Mouse (Mus musculus): ENCODE measurements at regions not wholly inside any gene's neighbourhood (a gene's known extent, or its start where the extent isn't known, plus 50 kb on each side); places are given as distances from the start of the nearest gene placed in this dataset.

- Histone ChIP-seq H3K4me3 (ENCODE audit: low read depth, low read length) (no peak overlapping the region), H3K36me3 (ENCODE audit: control insufficient read depth, insufficient read depth) (no peaks in the 10 kb centered on the region), H3K4me1 (replicated peaks; ENCODE audit: control insufficient read depth, insufficient read depth, low read length) (no peaks in the 10 kb centered on the region), H3K27me3 (replicated peaks; ENCODE audit: control insufficient read depth, insufficient read depth, low read length) (no peaks in the 10 kb centered on the region), H3K9ac (ENCODE audit: low read depth, low read length) (no peak overlapping the region), H3K27ac (ENCODE audit: low read depth, low read length) (no peak overlapping the region), H3K9me3 (ENCODE audit: control insufficient read depth) (no peaks in the 10 kb centered on the region), H3K4me2 (replicated peaks; ENCODE audit: low read depth) (no peak overlapping the region)
- no peak for ATAC-seq
- 77% methylated on average over 11 of the region's 11 CpGs for WGBS
- TF ChIP-seq CTCF (IDR thresholded peaks at IDR 0.05; ENCODE audit: low read depth) = no peak
Observed at GRCm38 (mm10) chr17:63690829-63691689, 171.8 kb upstream of the Fer start.

GRCm38 (mm10) chr17:63691690-63691968, 171.2 kb upstream of the Fer start:
- Histone ChIP-seq H3K9ac (ENCODE audit: low read depth, low read length) (no peak overlapping the region), H3K27ac (ENCODE audit: low read depth, low read length) (no peak overlapping the region), H3K36me3 (ENCODE audit: control insufficient read depth, insufficient read depth) (no peaks in the 10 kb centered on the region), H3K9me3 (ENCODE audit: control insufficient read depth) (no peaks in the 10 kb centered on the region), H3K4me3 (ENCODE audit: low read depth, low read length) (no peak overlapping the region), H3K4me2 (replicated peaks; ENCODE audit: low read depth) (no peak overlapping the region), H3K4me1 (replicated peaks; ENCODE audit: control insufficient read depth, insufficient read depth, low read length) (no peaks in the 10 kb centered on the region), H3K27me3 (replicated peaks; ENCODE audit: control insufficient read depth, insufficient read depth, low read length) (no peaks in the 10 kb centered on the region)
- TF ChIP-seq CTCF (IDR thresholded peaks at IDR 0.05; ENCODE audit: low read depth) = no peak
- no peak for ATAC-seq
- WGBS = 71% methylated on average over 3 of the region's 3 CpGs

GRCm38 (mm10) chr17:63693274-63693673, 169.6 kb upstream of the Fer start:
- Histone ChIP-seq H3K4me1 (replicated peaks; ENCODE audit: control insufficient read depth, insufficient read depth, low read length) (no peaks in the 10 kb centered on the region), H3K4me2 (replicated peaks; ENCODE audit: low read depth) (no peak overlapping the region), H3K27ac (ENCODE audit: low read depth, low read length) (no peak overlapping the region), H3K9ac (ENCODE audit: low read depth, low read length) (no peak overlapping the region), H3K27me3 (replicated peaks; ENCODE audit: control insufficient read depth, insufficient read depth, low read length) (no peaks in the 10 kb centered on the region), H3K9me3 (ENCODE audit: control insufficient read depth) (no peaks in the 10 kb centered on the region), H3K36me3 (ENCODE audit: control insufficient read depth, insufficient read depth) (no peaks in the 10 kb centered on the region), H3K4me3 (ENCODE audit: low read depth, low read length) (no peak overlapping the region)
- 90% methylated on average over 1 of the region's 1 CpGs for whole genome bisulfite sequencing
- no peak for ATAC-seq
- TF ChIP-seq CTCF (IDR thresholded peaks at IDR 0.05; ENCODE audit: low read depth) = no peak

GRCm38 (mm10) chr17:63699537-63699936, 163.3 kb upstream of the Fer start:
- no peaks in the 10 kb centered on the region for H3K27me3 ChIP-seq (replicated peaks; ENCODE audit: control insufficient read depth, insufficient read depth, low read length)
- no peak for ATAC-seq
- H3K27ac ChIP-seq (ENCODE audit: low read depth, low read length) = no peak overlapping the region
- H3K9me3 ChIP-seq (ENCODE audit: control insufficient read depth) = no peaks in the 10 kb centered on the region
- H3K4me3 ChIP-seq (ENCODE audit: low read depth, low read length) = no peak overlapping the region
- WGBS = 75% methylated on average over 6 of the region's 6 CpGs
- no peak overlapping the region for H3K4me2 ChIP-seq (replicated peaks; ENCODE audit: low read depth)
- H3K4me1 ChIP-seq (replicated peaks; ENCODE audit: control insufficient read depth, insufficient read depth, low read length) = no peaks in the 10 kb centered on the region
- no peaks in the 10 kb centered on the region for H3K36me3 ChIP-seq (ENCODE audit: control insufficient read depth, insufficient read depth)
- TF ChIP-seq CTCF (IDR thresholded peaks at IDR 0.05; ENCODE audit: low read depth) = no peak
- no peak overlapping the region for H3K9ac ChIP-seq (ENCODE audit: low read depth, low read length)

- no peak overlapping the region for H3K9ac ChIP-seq (ENCODE audit: low read depth, low read length)
- H3K27me3 ChIP-seq (replicated peaks; ENCODE audit: control insufficient read depth, insufficient read depth, low read length) = no peaks in the 10 kb centered on the region
- H3K4me2 ChIP-seq (replicated peaks; ENCODE audit: low read depth) = no peak overlapping the region
- 80% methylated on average over 3 of the region's 3 CpGs for WGBS
- H3K4me3 ChIP-seq (ENCODE audit: low read depth, low read length) = no peak overlapping the region
- no peaks in the 10 kb centered on the region for H3K4me1 ChIP-seq (replicated peaks; ENCODE audit: control insufficient read depth, insufficient read depth, low read length)
- H3K9me3 ChIP-seq (ENCODE audit: control insufficient read depth) = no peaks in the 10 kb centered on the region
- no peaks in the 10 kb centered on the region for H3K36me3 ChIP-seq (ENCODE audit: control insufficient read depth, insufficient read depth)
- no peak for ATAC-seq
- TF ChIP-seq CTCF (IDR thresholded peaks at IDR 0.05; ENCODE audit: low read depth) = no peak
- no peak overlapping the region for H3K27ac ChIP-seq (ENCODE audit: low read depth, low read length)
Observed at GRCm38 (mm10) chr17:63704991-63705390, 157.9 kb upstream of the Fer start.

GRCm38 (mm10) chr17:63712937-63713336, 149.9 kb upstream of the Fer start:
- no peak overlapping the region for H3K4me3 ChIP-seq (ENCODE audit: low read depth, low read length)

More at GRCm38 (mm10) chr17:63712937-63713336, 149.9 kb upstream of the Fer start:
- Histone ChIP-seq H3K9me3 (ENCODE audit: control insufficient read depth) (no peaks in the 10 kb centered on the region), H3K27ac (ENCODE audit: low read depth, low read length) (no peak overlapping the region), H3K36me3 (ENCODE audit: control insufficient read depth, insufficient read depth) (no peaks in the 10 kb centered on the region), H3K9ac (ENCODE audit: low read depth, low read length) (no peak overlapping the region), H3K4me2 (replicated peaks; ENCODE audit: low read depth) (no peak overlapping the region), H3K4me1 (replicated peaks; ENCODE audit: control insufficient read depth, insufficient read depth, low read length) (no peaks in the 10 kb centered on the region), H3K27me3 (replicated peaks; ENCODE audit: control insufficient read depth, insufficient read depth, low read length) (no peaks in the 10 kb centered on the region)
- 70% methylated on average over 6 of the region's 6 CpGs for WGBS
- no peak for TF ChIP-seq CTCF (IDR thresholded peaks at IDR 0.05; ENCODE audit: low read depth)
- no peak for ATAC-seq

Measured in intestine, postnatal 0 days (tissue).